Mouse (Mus musculus): Measurements from ENCODE around the gene Rbm10. TPM values are rescaled to one million over a fixed set of nuclear protein-coding genes. Genes with fewer than 3 reads are reported as not detected.

Rbm10 gene
- polyA plus RNA-seq, 1 experiment from 2014 or later = 58.8 TPM

Other genes with a start within 250 kb of the Rbm10 start
- gene Jade3, start 191.8 kb upstream of the Rbm10 start, polyA plus RNA-seq (2015; fragmentation: Nextera tagmentation; extraction: Ambion mirVana) = 4.8 and 5.3 TPM in 2 replicates
- 0.29 and 0.30 TPM in 2 replicates for gene Rgn, start 67.7 kb upstream of the Rbm10 start, polyA plus RNA-seq (2015; fragmentation: Nextera tagmentation; extraction: Ambion mirVana)
- gene Ndufb11, start 116 bp downstream of the Rbm10 start, polyA plus RNA-seq (2015; fragmentation: Nextera tagmentation; extraction: Ambion mirVana) = 222 and 231 TPM in 2 replicates
- 188 and 195 TPM in 2 replicates for gene Uba1, start 40.8 kb downstream of the Rbm10 start, polyA plus RNA-seq (2015; fragmentation: Nextera tagmentation; extraction: Ambion mirVana)
- 126 and 139 TPM in 2 replicates for gene Cdk16, start 70.5 kb downstream of the Rbm10 start, polyA plus RNA-seq (2015; fragmentation: Nextera tagmentation; extraction: Ambion mirVana)
- 48.6 and 55.7 TPM in 2 replicates for gene Usp11, start 86.4 kb downstream of the Rbm10 start, polyA plus RNA-seq (2015; fragmentation: Nextera tagmentation; extraction: Ambion mirVana)
- gene Araf, start 180.3 kb downstream of the Rbm10 start, polyA plus RNA-seq (2015; fragmentation: Nextera tagmentation; extraction: Ambion mirVana) = 111 and 122 TPM in 2 replicates

Data from embryonic facial prominence, embryonic 15.5 days (tissue).